Mouse (Mus musculus): ENCODE results near the gene Sh3rf1. TPM values are rescaled to one million over a fixed set of nuclear protein-coding genes. Genes with fewer than 3 reads are reported as not detected.
A peak's percentile ranks its signal among the peaks of the same experiment; 100 is the strongest.

Gene Sh3rf1
- total RNA-seq, 2 experiments from 2014 or later, result 1.8 to 2.7 TPM

GRCm38 (mm10) chr8:61283169-61284081 lies 59.8 kb downstream of the Sh3rf1 start:
- peak; percentile 31; the same call in 1 of the 2 replicates for ATAC-seq (ENCODE audit: poor library complexity, severe bottlenecking)

GRCm38 (mm10) chr8:61285896-61286295 lies 62.2 kb downstream of the Sh3rf1 start:
- ATAC-seq (ENCODE audit: poor library complexity, severe bottlenecking), result no peak

GRCm38 (mm10) chr8:61286394-61286793 lies 62.7 kb downstream of the Sh3rf1 start:
- no peak for ATAC-seq (ENCODE audit: poor library complexity, severe bottlenecking)

- ATAC-seq (ENCODE audit: poor library complexity, severe bottlenecking), result peak; percentile 17; the same call in 1 of the 2 replicates
Measured at GRCm38 (mm10) chr8:61286795-61287385, 63.2 kb downstream of the Sh3rf1 start.

- ATAC-seq (ENCODE audit: poor library complexity, severe bottlenecking), result no peak
Measured at GRCm38 (mm10) chr8:61288006-61288566, 64.4 kb downstream of the Sh3rf1 start.

GRCm38 (mm10) chr8:61288676-61289075 lies 65.0 kb downstream of the Sh3rf1 start:
- ATAC-seq (ENCODE audit: poor library complexity, severe bottlenecking), result no peak

GRCm38 (mm10) chr8:61295040-61295439 lies 71.4 kb downstream of the Sh3rf1 start:
- no peak for ATAC-seq (ENCODE audit: poor library complexity, severe bottlenecking)

GRCm38 (mm10) chr8:61295441-61295840 lies 71.8 kb downstream of the Sh3rf1 start:
- no peak for ATAC-seq (ENCODE audit: poor library complexity, severe bottlenecking)

GRCm38 (mm10) chr8:61298828-61299227 lies 75.2 kb downstream of the Sh3rf1 start:
- no peak for ATAC-seq (ENCODE audit: poor library complexity, severe bottlenecking)

- no peak for ATAC-seq (ENCODE audit: poor library complexity, severe bottlenecking)
Measured at GRCm38 (mm10) chr8:61301298-61302028, 77.8 kb downstream of the Sh3rf1 start.

- ATAC-seq (ENCODE audit: poor library complexity, severe bottlenecking), result no peak
Measured at GRCm38 (mm10) chr8:61302029-61302368, 78.3 kb downstream of the Sh3rf1 start.

- ATAC-seq (ENCODE audit: poor library complexity, severe bottlenecking), result no peak
Measured at GRCm38 (mm10) chr8:61305451-61306070, 81.9 kb downstream of the Sh3rf1 start.

GRCm38 (mm10) chr8:61306501-61307112 lies 82.9 kb downstream of the Sh3rf1 start:
- ATAC-seq (ENCODE audit: poor library complexity, severe bottlenecking), result no peak

- no peak for ATAC-seq (ENCODE audit: poor library complexity, severe bottlenecking)
Measured at GRCm38 (mm10) chr8:61308896-61309295, 85.2 kb downstream of the Sh3rf1 start.

GRCm38 (mm10) chr8:61309530-61310402 lies 86.1 kb downstream of the Sh3rf1 start:
- no peak for ATAC-seq (ENCODE audit: poor library complexity, severe bottlenecking)

- ATAC-seq (ENCODE audit: poor library complexity, severe bottlenecking), result no peak
Measured at GRCm38 (mm10) chr8:61310403-61310871, 86.8 kb downstream of the Sh3rf1 start.

GRCm38 (mm10) chr8:61313016-61313415 lies 89.3 kb downstream of the Sh3rf1 start:
- no peak for ATAC-seq (ENCODE audit: poor library complexity, severe bottlenecking)

- no peak for ATAC-seq (ENCODE audit: poor library complexity, severe bottlenecking)
Measured at GRCm38 (mm10) chr8:61316012-61316767, 92.5 kb downstream of the Sh3rf1 start.

All from megakaryocyte, adult 5-6 weeks (primary cell).